Mouse (Mus musculus) heart, adult 2 months (tissue): ENCODE data around the gene Syt2.

Source experiments
- CTCF ChIP-seq: fragments of 200-600 bp; IDR thresholded peaks from 2 replicates; pipeline ENCODE4 v1.8.1; 2022; ENCODE audit warnings: antibody characterized with exemption, mild to moderate bottlenecking, moderate library complexity
- POLR2A ChIP-seq: fragments of 200-500 bp; IDR thresholded peaks from 2 replicates; pipeline ENCODE4 v1.6.1; 2011; ENCODE audit warnings: mild to moderate bottlenecking, low read depth, low read length, control low read depth; ENCODE audit not compliant: insufficient read depth

- TF ChIP-seq CTCF (peak; percentile 6; the same call in 1 of the 2 replicates), POLR2A (no peak)
Observed at GRCm38 (mm10) chr1:134741433-134741832, 95.0 kb downstream of the Syt2 start.
